Mouse (Mus musculus): ENCODE results near the gene Fam209. TPM values are rescaled to one million over a fixed set of nuclear protein-coding genes. Genes with fewer than 3 reads are reported as not detected.

Gene Fam209
- polyA plus RNA-seq, 1 experiment from 2014 or later: 0.43 TPM

- ATAC-seq (replicated peaks; ENCODE audit: low FRiP score) (no peak), DNase-seq (ENCODE audit: low spot score) (no peak)
- no peak overlapping the region for H3K4me2 ChIP-seq
- H3K9ac ChIP-seq (ENCODE audit: low read depth, low read length): no peak overlapping the region
- H3K4me1 ChIP-seq (replicated peaks; ENCODE audit: control insufficient read depth, insufficient read depth, low read length): no peaks in the 10 kb centered on the region
- no peaks in the 10 kb centered on the region for H3K27me3 ChIP-seq (replicated peaks; ENCODE audit: control insufficient read depth, insufficient read depth, low read length)
- H3K4me3 ChIP-seq (ENCODE audit: low read depth, low read length): no peak overlapping the region
- H3K27ac ChIP-seq (ENCODE audit: low read depth, low read length): no peak overlapping the region
- 90% methylated on average over 5 of the region's 5 CpGs for WGBS
- no peaks in the 10 kb centered on the region for H3K9me3 ChIP-seq (ENCODE audit: control insufficient read depth, low read length)
- peaks cover 34% of the 10 kb centered on the region for H3K36me3 ChIP-seq (ENCODE audit: control insufficient read depth, insufficient read depth, low read length)
Measured at GRCm38 (mm10) chr2:172467206-172467605, 5.1 kb upstream of the Fam209 start.

- WGBS: 91% methylated on average over 11 of the region's 11 CpGs
- Histone ChIP-seq H3K27me3 (replicated peaks; ENCODE audit: control insufficient read depth, insufficient read depth, low read length) (no peaks in the 10 kb centered on the region), H3K9ac (ENCODE audit: low read depth, low read length) (no peak overlapping the region), H3K4me3 (ENCODE audit: low read depth, low read length) (no peak overlapping the region), H3K4me2 (no peak overlapping the region), H3K36me3 (ENCODE audit: control insufficient read depth, insufficient read depth, low read length) (peaks cover 32% of the 10 kb centered on the region), H3K9me3 (ENCODE audit: control insufficient read depth, low read length) (no peaks in the 10 kb centered on the region), H3K4me1 (replicated peaks; ENCODE audit: control insufficient read depth, insufficient read depth, low read length) (no peaks in the 10 kb centered on the region), H3K27ac (ENCODE audit: low read depth, low read length) (no peak overlapping the region)
- ATAC-seq (replicated peaks; ENCODE audit: low FRiP score) (no peak), DNase-seq (ENCODE audit: low spot score) (no peak)
Measured at GRCm38 (mm10) chr2:172468346-172468819, 3.9 kb upstream of the Fam209 start.

- Histone ChIP-seq H3K36me3 (ENCODE audit: control insufficient read depth, insufficient read depth, low read length) (peaks cover 8% of the 10 kb centered on the region), H3K9me3 (ENCODE audit: control insufficient read depth, low read length) (no peaks in the 10 kb centered on the region), H3K4me1 (replicated peaks; ENCODE audit: control insufficient read depth, insufficient read depth, low read length) (peaks cover 3% of the 10 kb centered on the region; the same call in 1 of the 2 replicates), H3K4me2 (no peak overlapping the region), H3K4me3 (ENCODE audit: low read depth, low read length) (no peak overlapping the region), H3K9ac (ENCODE audit: low read depth, low read length) (no peak overlapping the region), H3K27me3 (replicated peaks; ENCODE audit: control insufficient read depth, insufficient read depth, low read length) (no peaks in the 10 kb centered on the region), H3K27ac (ENCODE audit: low read depth, low read length) (no peak overlapping the region)
- WGBS: 81% methylated on average over 8 of the region's 8 CpGs
- DNase-seq (ENCODE audit: low spot score): no peak
- no peak for ATAC-seq (replicated peaks; ENCODE audit: low FRiP score)
Measured at GRCm38 (mm10) chr2:172473591-172473990, 1.3 kb downstream of the Fam209 start.

GRCm38 (mm10) chr2:172474970-172475369 is 2.6 kb downstream of the Fam209 start:
- no peak for DNase-seq (ENCODE audit: low spot score)
- peaks cover 3% of the 10 kb centered on the region; the same call in 1 of the 2 replicates for H3K4me1 ChIP-seq (replicated peaks; ENCODE audit: control insufficient read depth, insufficient read depth, low read length)
- no peak overlapping the region for H3K9ac ChIP-seq (ENCODE audit: low read depth, low read length)
- H3K36me3 ChIP-seq (ENCODE audit: control insufficient read depth, insufficient read depth, low read length): no peaks in the 10 kb centered on the region
- no peak for ATAC-seq (replicated peaks; ENCODE audit: low FRiP score)
- no peaks in the 10 kb centered on the region for H3K27me3 ChIP-seq (replicated peaks; ENCODE audit: control insufficient read depth, insufficient read depth, low read length)
- H3K4me2 ChIP-seq: no peak overlapping the region
- 36% methylated on average over 6 of the region's 6 CpGs for WGBS
- H3K9me3 ChIP-seq (ENCODE audit: control insufficient read depth, low read length): no peaks in the 10 kb centered on the region
- H3K4me3 ChIP-seq (ENCODE audit: low read depth, low read length): no peak overlapping the region
- H3K27ac ChIP-seq (ENCODE audit: low read depth, low read length): no peak overlapping the region

- H3K36me3 ChIP-seq (ENCODE audit: control insufficient read depth, insufficient read depth, low read length): no peaks in the 10 kb centered on the region
- 22% methylated on average over 10 of the region's 10 CpGs for WGBS
- no peak overlapping the region for H3K9ac ChIP-seq (ENCODE audit: low read depth, low read length)
- no peaks in the 10 kb centered on the region for H3K27me3 ChIP-seq (replicated peaks; ENCODE audit: control insufficient read depth, insufficient read depth, low read length)
- H3K4me1 ChIP-seq (replicated peaks; ENCODE audit: control insufficient read depth, insufficient read depth, low read length): peaks cover 6% of the 10 kb centered on the region; the same call in 1 of the 2 replicates
- H3K4me3 ChIP-seq (ENCODE audit: low read depth, low read length): no peak overlapping the region
- H3K4me2 ChIP-seq: no peak overlapping the region
- no peaks in the 10 kb centered on the region for H3K9me3 ChIP-seq (ENCODE audit: control insufficient read depth, low read length)
- no peak overlapping the region for H3K27ac ChIP-seq (ENCODE audit: low read depth, low read length)
- DNase-seq (ENCODE audit: low spot score) (no peak), ATAC-seq (replicated peaks; ENCODE audit: low FRiP score) (no peak)
Measured at GRCm38 (mm10) chr2:172476707-172477260, 4.5 kb downstream of the Fam209 start.

- no peak overlapping the region for H3K27ac ChIP-seq (ENCODE audit: low read depth, low read length)
Measured at GRCm38 (mm10) chr2:172477350-172477749, 5.0 kb downstream of the Fam209 start.

GRCm38 (mm10) chr2:172477860-172478259 is 5.5 kb downstream of the Fam209 start:
- ATAC-seq (replicated peaks; ENCODE audit: low FRiP score) (no peak), DNase-seq (ENCODE audit: low spot score) (no peak)
- Histone ChIP-seq H3K9ac (ENCODE audit: low read depth, low read length) (no peak overlapping the region), H3K4me2 (no peak overlapping the region), H3K27ac (ENCODE audit: low read depth, low read length) (no peak overlapping the region), H3K27me3 (replicated peaks; ENCODE audit: control insufficient read depth, insufficient read depth, low read length) (no peaks in the 10 kb centered on the region), H3K36me3 (ENCODE audit: control insufficient read depth, insufficient read depth, low read length) (no peaks in the 10 kb centered on the region), H3K4me3 (ENCODE audit: low read depth, low read length) (no peak overlapping the region), H3K9me3 (ENCODE audit: control insufficient read depth, low read length) (no peaks in the 10 kb centered on the region), H3K4me1 (replicated peaks; ENCODE audit: control insufficient read depth, insufficient read depth, low read length) (peaks cover 6% of the 10 kb centered on the region; the same call in 1 of the 2 replicates)
- WGBS: 6% methylated on average over 2 of the region's 2 CpGs

More at GRCm38 (mm10) chr2:172477350-172477749, 5.0 kb downstream of the Fam209 start:
- no peak for ATAC-seq (replicated peaks; ENCODE audit: low FRiP score)
- H3K9me3 ChIP-seq (ENCODE audit: control insufficient read depth, low read length): no peaks in the 10 kb centered on the region
- H3K9ac ChIP-seq (ENCODE audit: low read depth, low read length): no peak overlapping the region
- no peak overlapping the region for H3K4me3 ChIP-seq (ENCODE audit: low read depth, low read length)
- no peak overlapping the region for H3K4me2 ChIP-seq
- WGBS: 35% methylated on average over 3 of the region's 3 CpGs
- peaks cover 6% of the 10 kb centered on the region; the same call in 1 of the 2 replicates for H3K4me1 ChIP-seq (replicated peaks; ENCODE audit: control insufficient read depth, insufficient read depth, low read length)
- no peak for DNase-seq (ENCODE audit: low spot score)
- no peaks in the 10 kb centered on the region for H3K27me3 ChIP-seq (replicated peaks; ENCODE audit: control insufficient read depth, insufficient read depth, low read length)
- H3K36me3 ChIP-seq (ENCODE audit: control insufficient read depth, insufficient read depth, low read length): no peaks in the 10 kb centered on the region

- 60% methylated on average over 7 of the region's 7 CpGs for WGBS
Measured at GRCm38 (mm10) chr2:172480296-172480695, 8.0 kb downstream of the Fam209 start.

More at GRCm38 (mm10) chr2:172480296-172480695, 8.0 kb downstream of the Fam209 start:
- Histone ChIP-seq H3K9ac (ENCODE audit: low read depth, low read length) (no peak overlapping the region), H3K36me3 (ENCODE audit: control insufficient read depth, insufficient read depth, low read length) (no peaks in the 10 kb centered on the region), H3K27ac (ENCODE audit: low read depth, low read length) (no peak overlapping the region), H3K27me3 (replicated peaks; ENCODE audit: control insufficient read depth, insufficient read depth, low read length) (no peaks in the 10 kb centered on the region), H3K9me3 (ENCODE audit: control insufficient read depth, low read length) (no peaks in the 10 kb centered on the region), H3K4me2 (no peak overlapping the region), H3K4me1 (replicated peaks; ENCODE audit: control insufficient read depth, insufficient read depth, low read length) (peaks cover 6% of the 10 kb centered on the region; the same call in 1 of the 2 replicates), H3K4me3 (ENCODE audit: low read depth, low read length) (no peak overlapping the region)
- ATAC-seq (replicated peaks; ENCODE audit: low FRiP score) (no peak), DNase-seq (ENCODE audit: low spot score) (no peak)
